Mouse (Mus musculus): ENCODE results near the gene Asgr2. TPM values are rescaled to one million over a fixed set of nuclear protein-coding genes. Genes with fewer than 3 reads are reported as not detected.

Gene Asgr2
- total RNA-seq, 1 experiment, result 2.0 TPM

- Histone ChIP-seq H3K4me3 (ENCODE audit: insufficient read depth in 1 of 2, low read depth in 1 of 2, low read length in 2 of 2, poor library complexity in 1 of 2, severe bottlenecking in 1 of 2) (no peak overlapping the region), H3K27ac (ENCODE audit: insufficient read depth, low read depth, low read length, poor library complexity, severe bottlenecking) (no peak overlapping the region), H3K4me1 (ENCODE audit: control insufficient read depth in 2 of 2, insufficient read depth in 2 of 2, low read length in 2 of 2, poor library complexity in 1 of 2) (no peaks in the 10 kb centered on the region), H3K9me3 (ENCODE audit: control insufficient read depth, insufficient read depth, low read depth, low read length) (no peaks in the 10 kb centered on the region), H3K36me3 (ENCODE audit: control insufficient read depth, insufficient read depth, low read length, poor library complexity, severe bottlenecking) (no peaks in the 10 kb centered on the region), H3K9ac (ENCODE audit: insufficient read depth, low read depth, low read length, poor library complexity, severe bottlenecking) (no peak overlapping the region)
- in situ Hi-C loops (cut with MboI; ENCODE audit: low sequenced_read_pairs in 2 of 2, unreplicated experiment in 2 of 2), result loop anchor here in 1 of 2 experiments (10.0 kb wide), 1 partner anchor 125 kb away; no protein-coding TSS in a partner anchor
- DNase-seq (ENCODE audit: low read depth, low spot score), result no peak
- TF ChIP-seq MAFK (IDR thresholded peaks at IDR 0.05; ENCODE audit: insufficient read depth, low read depth, low read length) (no peak), HCFC1 (IDR thresholded peaks at IDR 0.05; ENCODE audit: borderline replicate concordance, insufficient read depth, low read length) (no peak)
These were observed 42.6 kb upstream of the Asgr2 start for GRCm38 (mm10) chr11:70049816-70050215.

GRCm38 (mm10) chr11:70053156-70053555 is 39.3 kb upstream of the Asgr2 start:
- no peak for DNase-seq (ENCODE audit: low read depth, low spot score)
- in situ Hi-C loops (cut with MboI; ENCODE audit: low sequenced_read_pairs in 2 of 2, unreplicated experiment in 2 of 2), result loop anchor here in 1 of 2 experiments (10.0 kb wide), 1 partner anchor 122 kb away; no protein-coding TSS in a partner anchor
- Histone ChIP-seq H3K9ac (ENCODE audit: insufficient read depth, low read depth, low read length, poor library complexity, severe bottlenecking) (no peak overlapping the region), H3K4me1 (ENCODE audit: control insufficient read depth in 2 of 2, insufficient read depth in 2 of 2, low read length in 2 of 2, poor library complexity in 1 of 2) (peaks cover 0 to 3% of the 10 kb centered on the region in 2 experiments; a peak in 1 of 4 replicates), H3K36me3 (ENCODE audit: control insufficient read depth, insufficient read depth, low read length, poor library complexity, severe bottlenecking) (no peaks in the 10 kb centered on the region), H3K4me3 (ENCODE audit: insufficient read depth in 1 of 2, low read depth in 1 of 2, low read length in 2 of 2, poor library complexity in 1 of 2, severe bottlenecking in 1 of 2) (no peak overlapping the region), H3K9me3 (ENCODE audit: control insufficient read depth, insufficient read depth, low read depth, low read length) (no peaks in the 10 kb centered on the region), H3K27ac (ENCODE audit: insufficient read depth, low read depth, low read length, poor library complexity, severe bottlenecking) (no peak overlapping the region)
- no peak for TF ChIP-seq HCFC1 (IDR thresholded peaks at IDR 0.05; ENCODE audit: borderline replicate concordance, insufficient read depth, low read length)
- TF ChIP-seq CHD2 (IDR thresholded peaks at IDR 0.05; ENCODE audit: low read depth, low read length), result no peak
- TF ChIP-seq MAFK (IDR thresholded peaks at IDR 0.05; ENCODE audit: insufficient read depth, low read depth, low read length), result no peak
- no peak for TF ChIP-seq ZC3H11A (IDR thresholded peaks at IDR 0.05; ENCODE audit: borderline replicate concordance, low read depth, low read length)

GRCm38 (mm10) chr11:70053898-70054570 is 38.4 kb upstream of the Asgr2 start, which contains the start of gene Asgr1:
Asgr1 (plus strand) TSS chr11:70054085.
- in situ Hi-C loops (cut with MboI; ENCODE audit: low sequenced_read_pairs in 2 of 2, unreplicated experiment in 2 of 2), result loop anchor here in 1 of 2 experiments (10.0 kb wide), 1 partner anchor 121 kb away; no protein-coding TSS in a partner anchor

GRCm38 (mm10) chr11:70055618-70056214 is 36.7 kb upstream of the Asgr2 start:
- no peaks in the 10 kb centered on the region for H3K36me3 ChIP-seq (ENCODE audit: control insufficient read depth, insufficient read depth, low read length, poor library complexity, severe bottlenecking)
- in situ Hi-C loops (cut with MboI; ENCODE audit: low sequenced_read_pairs in 2 of 2, unreplicated experiment in 2 of 2), result loop anchor here in 1 of 2 experiments (10.0 kb wide), 1 partner anchor 119 kb away; no protein-coding TSS in a partner anchor
- H3K4me3 ChIP-seq (ENCODE audit: insufficient read depth in 1 of 2, low read depth in 1 of 2, low read length in 2 of 2, poor library complexity in 1 of 2, severe bottlenecking in 1 of 2), result peak overlapping the region in 1 of 2 experiments; percentile 29; a peak in 2 of 4 replicates
- no peak overlapping the region for H3K27ac ChIP-seq (ENCODE audit: insufficient read depth, low read depth, low read length, poor library complexity, severe bottlenecking)
- TF ChIP-seq ZNF384 (IDR thresholded peaks at IDR 0.05; ENCODE audit: low read depth, low read length) (0 out of 2 replicates have a peak, but pooled peaks have one; percentile 17), MAFK (IDR thresholded peaks at IDR 0.05; ENCODE audit: insufficient read depth, low read depth, low read length) (no peak), ZC3H11A (IDR thresholded peaks at IDR 0.05; ENCODE audit: borderline replicate concordance, low read depth, low read length) (peak; percentile 94), CHD2 (IDR thresholded peaks at IDR 0.05; ENCODE audit: low read depth, low read length) (no peak), HCFC1 (IDR thresholded peaks at IDR 0.05; ENCODE audit: borderline replicate concordance, insufficient read depth, low read length) (no peak)
- peaks cover 0 to 5% of the 10 kb centered on the region in 2 experiments; a peak in 1 of 4 replicates for H3K4me1 ChIP-seq (ENCODE audit: control insufficient read depth in 2 of 2, insufficient read depth in 2 of 2, low read length in 2 of 2, poor library complexity in 1 of 2)
- DNase-seq (ENCODE audit: low read depth, low spot score), result peak; percentile 65
- 0 out of 2 replicates have a peak overlapping the region, but pooled peaks have one; percentile 6 for H3K9ac ChIP-seq (ENCODE audit: insufficient read depth, low read depth, low read length, poor library complexity, severe bottlenecking)
- no peaks in the 10 kb centered on the region for H3K9me3 ChIP-seq (ENCODE audit: control insufficient read depth, insufficient read depth, low read depth, low read length)

More at GRCm38 (mm10) chr11:70053898-70054570, 38.4 kb upstream of the Asgr2 start, which contains the start of gene Asgr1:
- Histone ChIP-seq H3K4me1 (ENCODE audit: control insufficient read depth in 2 of 2, insufficient read depth in 2 of 2, low read length in 2 of 2, poor library complexity in 1 of 2) (peaks cover 0 to 3% of the 10 kb centered on the region in 2 experiments; a peak in 1 of 4 replicates), H3K27ac (ENCODE audit: insufficient read depth, low read depth, low read length, poor library complexity, severe bottlenecking) (no peak within 1 kb of the TSS), H3K4me3 (ENCODE audit: insufficient read depth in 1 of 2, low read depth in 1 of 2, low read length in 2 of 2, poor library complexity in 1 of 2, severe bottlenecking in 1 of 2) (no peak within 1 kb of the TSS), H3K9me3 (ENCODE audit: control insufficient read depth, insufficient read depth, low read depth, low read length) (no peaks in the 10 kb centered on the region), H3K36me3 (ENCODE audit: control insufficient read depth, insufficient read depth, low read length, poor library complexity, severe bottlenecking) (no peaks in the 10 kb centered on the region), H3K9ac (ENCODE audit: insufficient read depth, low read depth, low read length, poor library complexity, severe bottlenecking) (no peak within 1 kb of the TSS)
- TF ChIP-seq MAFK (IDR thresholded peaks at IDR 0.05; ENCODE audit: insufficient read depth, low read depth, low read length), result no peak
- TF ChIP-seq ZNF384 (IDR thresholded peaks at IDR 0.05; ENCODE audit: low read depth, low read length), result no peak
- no peak for TF ChIP-seq ZC3H11A (IDR thresholded peaks at IDR 0.05; ENCODE audit: borderline replicate concordance, low read depth, low read length)
- TF ChIP-seq CHD2 (IDR thresholded peaks at IDR 0.05; ENCODE audit: low read depth, low read length), result no peak
- no peak for TF ChIP-seq HCFC1 (IDR thresholded peaks at IDR 0.05; ENCODE audit: borderline replicate concordance, insufficient read depth, low read length)
- no peak for DNase-seq (ENCODE audit: low read depth, low spot score)

All from ES-E14 (cell line).